Mouse (Mus musculus) hindbrain, embryonic 15.5 days (tissue): ENCODE results near the gene Edc3. TPM values are rescaled to one million over a fixed set of nuclear protein-coding genes. Genes with fewer than 3 reads are reported as not detected.
A peak's percentile ranks its signal among the peaks of the same experiment; 100 is the strongest.

Experiments
- ATAC-seq: fragments of 200-750 bp; cut with Nextera tagmentation; 2 replicates; pipeline ENCODE4 v1.8.0; 2017; ENCODE audit warnings: low read depth, moderate number of reproducible peaks, moderate TSS enrichment; ENCODE audit not compliant: low FRiP score
- H3K27ac ChIP-seq: fragments of 300-500 bp; sonication (generic); replicated peaks from 2 replicates; pipeline ENCODE4 v1.5.1; 2015; ENCODE audit warnings: mild to moderate bottlenecking, inconsistent platforms
- H3K27me3 ChIP-seq: fragments of 300-500 bp; sonication (generic); 2 replicates; pipeline ENCODE4 v1.6.1; 2015; ENCODE audit warnings: control low read depth, inconsistent platforms
- H3K36me3 ChIP-seq: fragments of 300-500 bp; sonication (generic); 2 replicates; pipeline ENCODE4 v1.6.1; 2015; ENCODE audit warnings: control low read depth, inconsistent platforms
- H3K4me1 ChIP-seq: fragments of 300-500 bp; sonication (generic); replicated peaks from 2 replicates; pipeline ENCODE4 v1.6.1; 2015; ENCODE audit warnings: control low read depth, inconsistent platforms
- H3K4me2 ChIP-seq: fragments of 300-500 bp; sonication (generic); 2 replicates; pipeline ENCODE4 v1.6.1; 2015; ENCODE audit warnings: moderate library complexity, mild to moderate bottlenecking, inconsistent platforms
- H3K4me3 ChIP-seq: fragments of 300-500 bp; sonication (generic); 2 replicates; pipeline ENCODE4 v1.5.1; 2015; ENCODE audit warnings: mild to moderate bottlenecking, inconsistent platforms
- H3K9ac ChIP-seq: fragments of 300-500 bp; sonication (generic); 2 replicates; pipeline ENCODE4 v1.6.1; 2015; ENCODE audit warnings: inconsistent platforms
- H3K9me3 ChIP-seq: fragments of 300-500 bp; sonication (generic); 2 replicates; pipeline ENCODE4 v1.6.1; 2016; ENCODE audit warnings: control low read depth, inconsistent platforms
- WGBS: fragments of 180-500 bp; shearing (Covaris S2); methylation state at CpG from one replicate; pipeline ENCODE4 v1.1.7; 2015; 5-methylcytosine and 5-hydroxymethylcytosine counted together
- polyA plus RNA-seq: library from polyadenylated mRNA; unstranded; fragments of >200 nt; fragmentation: Nextera tagmentation; extraction: Ambion mirVana; gene quantifications from 2 replicates; pipeline ENCODE4 v1.2.1, GENCODE M21; 2015

The Edc3 gene
- 30.8 and 31.0 TPM in 2 replicates for polyA plus RNA-seq

GRCm38 (mm10) chr9:57708068-57708719, at the start of gene Edc3:
Gene Edc3, plus strand, starts transcription at chr9:57708540.
- Histone ChIP-seq H3K27ac (peak within 1 kb of the TSS; percentile 85), H3K4me3 (peak within 1 kb of the TSS; percentile 90), H3K36me3 (0 out of 2 replicates have a peak, but pooled peaks cover 5% of the 10 kb centered on the region), H3K4me1 (peaks cover 18% of the 10 kb centered on the region), H3K9ac (peak within 1 kb of the TSS; percentile 87), H3K27me3 (no peaks in the 10 kb centered on the region), H3K9me3 (no peaks in the 10 kb centered on the region), H3K4me2 (peak within 1 kb of the TSS; percentile 82)
- peak; percentile 93 for ATAC-seq
- WGBS = 1% methylated on average over 23 of the region's 23 CpGs

GRCm38 (mm10) chr9:57658970-57659369, 49.4 kb upstream of the Edc3 start:
- Histone ChIP-seq H3K4me1 (peaks cover 8% of the 10 kb centered on the region), H3K9me3 (no peaks in the 10 kb centered on the region), H3K27ac (no peak overlapping the region), H3K4me2 (no peak overlapping the region), H3K4me3 (no peak overlapping the region), H3K36me3 (no peaks in the 10 kb centered on the region), H3K9ac (no peak overlapping the region), H3K27me3 (no peaks in the 10 kb centered on the region)
- WGBS = 84% methylated on average over 4 of the region's 4 CpGs
- ATAC-seq = no peak

DNA sequence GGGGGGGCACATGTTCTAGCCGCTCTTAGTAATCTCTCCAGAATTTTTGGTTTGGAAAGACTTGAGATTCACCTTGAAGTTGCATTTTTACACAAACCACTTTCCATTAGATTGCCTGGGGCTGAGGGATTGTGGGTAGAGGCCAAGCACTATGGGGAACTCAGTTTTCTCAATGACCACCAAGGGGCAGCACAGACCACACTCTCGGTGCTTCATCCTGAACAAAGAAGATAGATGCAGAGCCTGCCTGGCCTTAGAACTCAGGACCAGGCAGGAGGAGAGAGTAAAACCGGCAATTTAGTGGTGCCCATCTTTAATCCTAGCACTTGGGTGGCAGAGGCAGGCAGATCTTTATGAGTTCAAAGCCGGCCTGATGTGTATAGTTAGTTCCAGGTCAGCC, 48.6 kb upstream of the Edc3 start:
- no peak overlapping the region for H3K4me3 ChIP-seq
- H3K27ac ChIP-seq = no peak overlapping the region
- ATAC-seq = peak; percentile 73; the same call in 1 of the 2 replicates
- H3K36me3 ChIP-seq = no peaks in the 10 kb centered on the region
- no peaks in the 10 kb centered on the region for H3K9me3 ChIP-seq
- H3K4me2 ChIP-seq = no peak overlapping the region
- H3K27me3 ChIP-seq = no peaks in the 10 kb centered on the region
- H3K4me1 ChIP-seq = peaks cover 8% of the 10 kb centered on the region
- H3K9ac ChIP-seq = no peak overlapping the region
- WGBS = 23% methylated on average over 4 of the region's 4 CpGs

GRCm38 (mm10) chr9:57660501-57660900, 47.8 kb upstream of the Edc3 start:
- Histone ChIP-seq H3K4me2 (no peak overlapping the region), H3K4me3 (no peak overlapping the region), H3K9me3 (no peaks in the 10 kb centered on the region), H3K27me3 (no peaks in the 10 kb centered on the region), H3K4me1 (peaks cover 7% of the 10 kb centered on the region), H3K36me3 (no peaks in the 10 kb centered on the region), H3K27ac (no peak overlapping the region), H3K9ac (no peak overlapping the region)
- no peak for ATAC-seq
- WGBS = 91% methylated on average over 6 of the region's 6 CpGs

GRCm38 (mm10) chr9:57661552-57661951, 46.8 kb upstream of the Edc3 start:
- Histone ChIP-seq H3K4me3 (no peak overlapping the region), H3K9me3 (no peaks in the 10 kb centered on the region), H3K36me3 (no peaks in the 10 kb centered on the region), H3K27ac (no peak overlapping the region), H3K4me1 (no peaks in the 10 kb centered on the region), H3K27me3 (no peaks in the 10 kb centered on the region), H3K9ac (no peak overlapping the region), H3K4me2 (no peak overlapping the region)
- no peak for ATAC-seq
- WGBS = 74% methylated on average over 3 of the region's 3 CpGs

DNA sequence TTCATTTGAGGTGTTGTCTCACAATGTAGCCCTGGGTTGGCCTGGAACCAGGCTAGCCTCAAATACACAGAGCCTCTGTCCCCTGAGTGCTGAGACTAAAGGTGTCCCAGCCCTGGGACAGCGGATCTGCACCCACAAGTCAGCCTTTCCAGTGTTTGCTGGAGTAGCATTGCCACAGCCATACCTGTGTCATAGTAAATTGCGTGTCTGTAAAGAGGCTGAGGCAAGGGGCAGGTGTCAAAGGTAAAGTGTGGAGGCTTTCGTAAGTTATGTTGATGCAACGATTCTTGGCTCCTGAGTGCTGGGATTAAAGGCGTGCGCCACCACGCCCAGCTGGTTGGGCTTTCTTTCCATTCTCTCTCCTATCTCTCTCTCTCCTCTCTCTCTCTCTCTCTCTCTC, 43.7 kb upstream of the Edc3 start:
- WGBS = 76% methylated on average over 7 of the region's 7 CpGs
- Histone ChIP-seq H3K4me2 (no peak overlapping the region), H3K4me1 (no peaks in the 10 kb centered on the region), H3K27ac (no peak overlapping the region), H3K27me3 (no peaks in the 10 kb centered on the region), H3K9me3 (no peaks in the 10 kb centered on the region), H3K36me3 (no peaks in the 10 kb centered on the region), H3K9ac (no peak overlapping the region), H3K4me3 (no peak overlapping the region)
- no peak for ATAC-seq

DNA sequence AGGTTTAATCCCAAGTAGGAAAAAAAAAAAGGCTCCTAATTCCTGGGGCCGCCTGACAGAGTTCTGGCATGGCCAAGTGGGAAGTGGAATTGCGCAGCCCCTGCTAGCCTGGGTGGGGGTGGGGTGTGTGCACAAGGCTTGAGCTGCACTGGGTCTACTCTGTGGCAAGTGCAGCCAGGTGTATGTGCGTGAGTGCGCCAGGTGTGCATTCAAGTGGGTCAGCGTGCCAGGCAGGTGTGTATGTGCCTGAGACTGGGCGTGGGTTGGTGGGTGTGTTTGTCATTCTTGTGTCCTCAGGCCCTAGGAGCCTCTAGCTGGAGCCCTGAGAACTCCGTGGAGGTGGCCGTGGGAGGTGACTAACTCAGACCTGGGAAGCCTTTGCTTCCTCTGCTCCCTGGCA, 41.8 kb upstream of the Edc3 start:
- 89% methylated on average over 8 of the region's 8 CpGs for WGBS
- H3K4me1 ChIP-seq = no peaks in the 10 kb centered on the region
- H3K9me3 ChIP-seq = no peaks in the 10 kb centered on the region
- no peaks in the 10 kb centered on the region for H3K27me3 ChIP-seq
- no peak overlapping the region for H3K9ac ChIP-seq
- H3K36me3 ChIP-seq = no peaks in the 10 kb centered on the region
- no peak overlapping the region for H3K4me3 ChIP-seq
- H3K27ac ChIP-seq = no peak overlapping the region
- no peak overlapping the region for H3K4me2 ChIP-seq
- no peak for ATAC-seq

GRCm38 (mm10) chr9:57667136-57667535, 41.2 kb upstream of the Edc3 start:
- no peak overlapping the region for H3K4me3 ChIP-seq
- no peaks in the 10 kb centered on the region for H3K27me3 ChIP-seq
- H3K9ac ChIP-seq = no peak overlapping the region
- H3K4me2 ChIP-seq = no peak overlapping the region
- H3K4me1 ChIP-seq = no peaks in the 10 kb centered on the region
- ATAC-seq = no peak
- no peak overlapping the region for H3K27ac ChIP-seq
- no peaks in the 10 kb centered on the region for H3K36me3 ChIP-seq
- WGBS = 68% methylated on average over 3 of the region's 3 CpGs
- H3K9me3 ChIP-seq = no peaks in the 10 kb centered on the region

GRCm38 (mm10) chr9:57667817-57668216, 40.5 kb upstream of the Edc3 start:
- 60% methylated on average over 11 of the region's 11 CpGs for WGBS
- H3K4me2 ChIP-seq = no peak overlapping the region
- no peaks in the 10 kb centered on the region for H3K36me3 ChIP-seq
- H3K27me3 ChIP-seq = no peaks in the 10 kb centered on the region
- no peak overlapping the region for H3K9ac ChIP-seq
- ATAC-seq = no peak
- H3K4me1 ChIP-seq = no peaks in the 10 kb centered on the region
- no peak overlapping the region for H3K27ac ChIP-seq
- no peak overlapping the region for H3K4me3 ChIP-seq
- no peaks in the 10 kb centered on the region for H3K9me3 ChIP-seq

DNA sequence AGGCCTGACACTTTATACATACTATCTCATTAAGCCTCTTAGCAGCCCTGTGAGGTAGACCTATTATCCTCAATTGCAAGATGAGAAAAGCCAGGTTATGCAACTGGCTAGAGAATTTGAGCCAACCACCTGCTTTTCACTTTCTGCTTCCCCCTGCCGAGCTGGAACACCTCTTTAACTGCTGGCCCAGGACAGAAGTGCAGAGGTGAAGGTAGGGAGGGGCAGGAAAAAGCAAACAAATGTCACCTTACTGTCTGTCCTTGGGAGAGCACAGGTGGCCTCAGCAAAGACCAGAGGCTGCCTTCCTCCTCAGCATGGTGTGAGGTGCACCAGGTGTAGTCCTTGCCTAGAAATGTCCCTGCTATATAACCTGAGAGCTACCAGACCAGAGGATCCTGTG, 40.1 kb upstream of the Edc3 start:
- Histone ChIP-seq H3K27me3 (no peaks in the 10 kb centered on the region), H3K9ac (no peak overlapping the region), H3K4me1 (no peaks in the 10 kb centered on the region), H3K4me2 (no peak overlapping the region), H3K27ac (no peak overlapping the region), H3K36me3 (no peaks in the 10 kb centered on the region), H3K9me3 (no peaks in the 10 kb centered on the region), H3K4me3 (no peak overlapping the region)
- ATAC-seq = no peak
- WGBS = 55% methylated on average over 1 of the region's 1 CpGs

GRCm38 (mm10) chr9:57669566-57669965, 38.8 kb upstream of the Edc3 start:
- no peak overlapping the region for H3K4me2 ChIP-seq
- 92% methylated on average over 3 of the region's 3 CpGs for WGBS
- H3K4me3 ChIP-seq = no peak overlapping the region
- H3K27me3 ChIP-seq = no peaks in the 10 kb centered on the region
- no peak overlapping the region for H3K9ac ChIP-seq
- ATAC-seq = no peak
- H3K27ac ChIP-seq = no peak overlapping the region
- no peaks in the 10 kb centered on the region for H3K9me3 ChIP-seq
- no peaks in the 10 kb centered on the region for H3K36me3 ChIP-seq
- H3K4me1 ChIP-seq = no peaks in the 10 kb centered on the region

DNA sequence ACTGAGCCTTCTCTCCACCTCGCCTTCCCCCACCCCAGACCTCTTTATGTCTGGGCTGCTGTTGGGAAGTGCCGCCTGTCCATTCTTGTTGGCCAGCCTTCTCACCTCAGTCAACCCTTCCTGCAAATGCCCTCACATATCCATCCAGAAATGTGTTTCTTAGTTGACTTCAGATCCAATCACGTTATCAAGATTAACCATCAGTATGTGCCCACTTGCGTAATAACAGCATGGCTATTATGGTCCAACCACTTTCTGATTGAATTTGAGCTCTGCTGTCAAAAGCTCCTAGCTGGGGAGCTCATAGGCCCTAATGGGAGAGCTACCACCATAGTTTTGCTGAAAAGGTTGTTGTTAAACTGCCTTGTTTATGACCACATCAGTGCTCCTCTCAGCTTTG, 37.3 kb upstream of the Edc3 start:
- Histone ChIP-seq H3K27me3 (no peaks in the 10 kb centered on the region), H3K4me2 (no peak overlapping the region), H3K9ac (no peak overlapping the region), H3K9me3 (no peaks in the 10 kb centered on the region), H3K27ac (no peak overlapping the region), H3K4me3 (no peak overlapping the region), H3K4me1 (no peaks in the 10 kb centered on the region), H3K36me3 (no peaks in the 10 kb centered on the region)
- WGBS = 87% methylated on average over 4 of the region's 4 CpGs
- ATAC-seq = no peak

GRCm38 (mm10) chr9:57671500-57671899, 36.8 kb upstream of the Edc3 start:
- H3K4me3 ChIP-seq = no peak overlapping the region
- H3K27ac ChIP-seq = no peak overlapping the region
- H3K36me3 ChIP-seq = no peaks in the 10 kb centered on the region
- 91% methylated on average over 5 of the region's 5 CpGs for WGBS
- no peaks in the 10 kb centered on the region for H3K27me3 ChIP-seq
- no peak overlapping the region for H3K4me2 ChIP-seq
- H3K9me3 ChIP-seq = no peaks in the 10 kb centered on the region
- ATAC-seq = no peak
- no peaks in the 10 kb centered on the region for H3K4me1 ChIP-seq
- no peak overlapping the region for H3K9ac ChIP-seq
